Mouse (Mus musculus) intestine, embryonic 15.5 days (tissue): Measurements from ENCODE around the gene Pde4d. TPM values are rescaled to one million over a fixed set of nuclear protein-coding genes. Genes with fewer than 3 reads are reported as not detected.

Experiments used
- ATAC-seq: fragments of 200-750 bp; cut with Nextera tagmentation; 2 replicates; pipeline ENCODE4 v1.8.0; 2017; ENCODE audit warnings: moderate TSS enrichment, moderate library complexity
- H3K27ac ChIP-seq: fragments of 300-500 bp; sonication (generic); 2 replicates; pipeline ENCODE4 v1.5.1; 2015; ENCODE audit warnings: mild to moderate bottlenecking, inconsistent platforms
- H3K27me3 ChIP-seq: fragments of 300-500 bp; sonication (generic); replicated peaks from 2 replicates; pipeline ENCODE4 v1.6.1; 2015; ENCODE audit warnings: inconsistent platforms
- H3K36me3 ChIP-seq: fragments of 300-500 bp; sonication (generic); 2 replicates; pipeline ENCODE4 v1.6.1; 2015; ENCODE audit warnings: inconsistent platforms
- H3K4me1 ChIP-seq: fragments of 300-500 bp; sonication (generic); replicated peaks from 2 replicates; pipeline ENCODE4 v1.6.1; 2015; ENCODE audit warnings: inconsistent platforms
- H3K4me2 ChIP-seq: fragments of 300-500 bp; sonication (generic); replicated peaks from 2 replicates; pipeline ENCODE4 v1.6.1; 2015; ENCODE audit warnings: mild to moderate bottlenecking, inconsistent platforms
- H3K4me3 ChIP-seq: fragments of 300-500 bp; sonication (generic); replicated peaks from 2 replicates; pipeline ENCODE4 v1.5.1; 2015; ENCODE audit warnings: inconsistent platforms
- H3K9ac ChIP-seq: fragments of 300-500 bp; sonication (generic); 2 replicates; pipeline ENCODE4 v1.6.1; 2015; ENCODE audit warnings: inconsistent platforms
- H3K9me3 ChIP-seq: fragments of 300-500 bp; sonication (generic); 2 replicates; pipeline ENCODE4 v1.6.1; 2016; ENCODE audit warnings: inconsistent platforms
- WGBS: fragments of 180-500 bp; shearing (Covaris S2); methylation state at CpG from one replicate; pipeline ENCODE4 v1.1.7; 2015; 5-methylcytosine and 5-hydroxymethylcytosine counted together
- polyA plus RNA-seq: library from polyadenylated mRNA; unstranded; fragments of >200 nt; fragmentation: Nextera tagmentation; extraction: Ambion mirVana; gene quantifications from 2 replicates; pipeline ENCODE4 v1.2.1, GENCODE M21; 2015

The Pde4d gene
- polyA plus RNA-seq, 1 experiment from 2014 or later = 18.5 TPM

GRCm38 (mm10) chr13:109809646-109810045, 1359.9 kb downstream of the Pde4d start:
- Histone ChIP-seq H3K4me2 (no peak overlapping the region), H3K9ac (no peak overlapping the region), H3K27ac (no peak overlapping the region), H3K4me3 (no peak overlapping the region), H3K4me1 (peaks cover 10% of the 10 kb centered on the region; the same call in 1 of the 2 replicates), H3K27me3 (no peaks in the 10 kb centered on the region), H3K36me3 (no peaks in the 10 kb centered on the region), H3K9me3 (no peaks in the 10 kb centered on the region)
- WGBS = 81% methylated on average over 4 of the region's 4 CpGs
- ATAC-seq = no peak

- Histone ChIP-seq H3K4me3 (no peak overlapping the region), H3K36me3 (no peaks in the 10 kb centered on the region), H3K27ac (no peak overlapping the region), H3K9me3 (no peaks in the 10 kb centered on the region), H3K4me2 (no peak overlapping the region), H3K4me1 (no peaks in the 10 kb centered on the region), H3K9ac (no peak overlapping the region), H3K27me3 (no peaks in the 10 kb centered on the region)
- ATAC-seq = no peak
- WGBS = 87% methylated on average over 4 of the region's 4 CpGs
Measured at GRCm38 (mm10) chr13:109813924-109814323, 1364.2 kb downstream of the Pde4d start.

GRCm38 (mm10) chr13:109819071-109819470, 1369.3 kb downstream of the Pde4d start:
- Histone ChIP-seq H3K4me1 (peaks cover 13% of the 10 kb centered on the region), H3K4me3 (no peak overlapping the region), H3K27ac (no peak overlapping the region), H3K9ac (no peak overlapping the region), H3K36me3 (no peaks in the 10 kb centered on the region), H3K9me3 (no peaks in the 10 kb centered on the region), H3K27me3 (no peaks in the 10 kb centered on the region), H3K4me2 (no peak overlapping the region)
- no peak for ATAC-seq
- 81% methylated on average over 3 of the region's 3 CpGs for WGBS

- Histone ChIP-seq H3K9me3 (no peaks in the 10 kb centered on the region), H3K4me1 (peaks cover 16% of the 10 kb centered on the region), H3K27ac (no peak overlapping the region), H3K27me3 (no peaks in the 10 kb centered on the region), H3K4me2 (no peak overlapping the region), H3K9ac (no peak overlapping the region), H3K36me3 (no peaks in the 10 kb centered on the region), H3K4me3 (no peak overlapping the region)
- 46% methylated on average over 3 of the region's 3 CpGs for WGBS
- ATAC-seq = no peak
Measured at GRCm38 (mm10) chr13:109820141-109820540, 1370.4 kb downstream of the Pde4d start.

GRCm38 (mm10) chr13:109820866-109821265, 1371.1 kb downstream of the Pde4d start:
- no peaks in the 10 kb centered on the region for H3K9me3 ChIP-seq
- H3K4me1 ChIP-seq = peaks cover 16% of the 10 kb centered on the region
- ATAC-seq = no peak
- no peak overlapping the region for H3K9ac ChIP-seq
- 56% methylated on average over 3 of the region's 3 CpGs for whole genome bisulfite sequencing
- peak overlapping the region; percentile 56; the same call in 1 of the 2 replicates for H3K27ac ChIP-seq
- no peaks in the 10 kb centered on the region for H3K27me3 ChIP-seq
- no peaks in the 10 kb centered on the region for H3K36me3 ChIP-seq
- no peak overlapping the region for H3K4me2 ChIP-seq
- no peak overlapping the region for H3K4me3 ChIP-seq

GRCm38 (mm10) chr13:109821725-109822412, 1372.1 kb downstream of the Pde4d start:
- H3K4me2 ChIP-seq = peak overlapping the region; percentile 69
- H3K9me3 ChIP-seq = no peaks in the 10 kb centered on the region
- peak overlapping the region; percentile 30 for H3K4me3 ChIP-seq
- ATAC-seq = peak; percentile 80
- no peaks in the 10 kb centered on the region for H3K27me3 ChIP-seq
- peak overlapping the region; percentile 95 for H3K27ac ChIP-seq
- H3K4me1 ChIP-seq = peaks cover 16% of the 10 kb centered on the region
- 5% methylated on average over 8 of the region's 8 CpGs for WGBS
- H3K9ac ChIP-seq = peak overlapping the region; percentile 49
- H3K36me3 ChIP-seq = no peaks in the 10 kb centered on the region

- under 1% methylated on average over 15 of the region's 15 CpGs for WGBS
- peak; percentile 95 for ATAC-seq
- Histone ChIP-seq H3K4me1 (peaks cover 16% of the 10 kb centered on the region), H3K36me3 (no peaks in the 10 kb centered on the region), H3K4me2 (peak overlapping the region; percentile 69), H3K9ac (peak overlapping the region; percentile 49), H3K4me3 (peak overlapping the region; percentile 30), H3K9me3 (no peaks in the 10 kb centered on the region), H3K27ac (peak overlapping the region; percentile 95), H3K27me3 (no peaks in the 10 kb centered on the region)
Measured at GRCm38 (mm10) chr13:109822413-109823298, 1372.9 kb downstream of the Pde4d start.

GRCm38 (mm10) chr13:109823307-109824031, 1373.7 kb downstream of the Pde4d start:
- H3K4me3 ChIP-seq = no peak overlapping the region
- no peaks in the 10 kb centered on the region for H3K27me3 ChIP-seq
- no peak overlapping the region; the same call in 1 of the 2 replicates for H3K9ac ChIP-seq
- no peaks in the 10 kb centered on the region for H3K36me3 ChIP-seq
- peaks cover 16% of the 10 kb centered on the region for H3K4me1 ChIP-seq
- H3K9me3 ChIP-seq = no peaks in the 10 kb centered on the region
- peak overlapping the region; percentile 37 for H3K4me2 ChIP-seq
- peak overlapping the region; percentile 95 for H3K27ac ChIP-seq
- WGBS = 18% methylated on average over 11 of the region's 11 CpGs
- ATAC-seq = no peak

- H3K9ac ChIP-seq = no peak overlapping the region
- 85% methylated on average over 6 of the region's 6 CpGs for WGBS
Measured at GRCm38 (mm10) chr13:109825891-109826290, 1376.1 kb downstream of the Pde4d start.

GRCm38 (mm10) chr13:109827341-109827740, 1377.6 kb downstream of the Pde4d start:
- H3K4me1 ChIP-seq = peaks cover 8% of the 10 kb centered on the region; the same call in 1 of the 2 replicates
- H3K9me3 ChIP-seq = no peaks in the 10 kb centered on the region
- ATAC-seq = no peak
- no peak overlapping the region for H3K4me3 ChIP-seq
- WGBS = 84% methylated on average over 6 of the region's 6 CpGs
- no peak overlapping the region for H3K4me2 ChIP-seq
- no peak overlapping the region for H3K27ac ChIP-seq
- H3K9ac ChIP-seq = no peak overlapping the region
- H3K27me3 ChIP-seq = no peaks in the 10 kb centered on the region
- no peaks in the 10 kb centered on the region for H3K36me3 ChIP-seq

More at GRCm38 (mm10) chr13:109825891-109826290, 1376.1 kb downstream of the Pde4d start:
- no peak overlapping the region for H3K4me2 ChIP-seq
- H3K4me1 ChIP-seq = peaks cover 16% of the 10 kb centered on the region
- H3K27me3 ChIP-seq = no peaks in the 10 kb centered on the region
- no peak overlapping the region for H3K27ac ChIP-seq
- no peaks in the 10 kb centered on the region for H3K36me3 ChIP-seq
- no peak for ATAC-seq
- no peaks in the 10 kb centered on the region for H3K9me3 ChIP-seq
- no peak overlapping the region for H3K4me3 ChIP-seq

- H3K27ac ChIP-seq = no peak overlapping the region
- peaks cover 8% of the 10 kb centered on the region; the same call in 1 of the 2 replicates for H3K4me1 ChIP-seq
- no peaks in the 10 kb centered on the region for H3K36me3 ChIP-seq
- no peak overlapping the region for H3K4me3 ChIP-seq
- no peaks in the 10 kb centered on the region for H3K27me3 ChIP-seq
- no peak for ATAC-seq
- H3K4me2 ChIP-seq = no peak overlapping the region
- H3K9ac ChIP-seq = no peak overlapping the region
- H3K9me3 ChIP-seq = no peaks in the 10 kb centered on the region
- 88% methylated on average over 3 of the region's 3 CpGs for WGBS
Measured at GRCm38 (mm10) chr13:109827909-109828308, 1378.2 kb downstream of the Pde4d start.

GRCm38 (mm10) chr13:109829444-109829843, 1379.7 kb downstream of the Pde4d start:
- Histone ChIP-seq H3K9ac (no peak overlapping the region), H3K27me3 (no peaks in the 10 kb centered on the region), H3K9me3 (no peaks in the 10 kb centered on the region), H3K4me2 (no peak overlapping the region), H3K27ac (no peak overlapping the region), H3K4me3 (no peak overlapping the region), H3K36me3 (no peaks in the 10 kb centered on the region), H3K4me1 (0 out of 2 replicates have a peak, but pooled peaks cover 3% of the 10 kb centered on the region)
- no peak for ATAC-seq
- 64% methylated on average over 3 of the region's 3 CpGs for WGBS
